ENCODE assay signal across 8 mouse cellular contexts in genomic region chr2:156474891-156475284, GRCm38 (mm10). TPM values are rescaled to one million over a fixed set of nuclear protein-coding genes. Genes with fewer than 3 reads are reported as not detected.
DNase-seq lines count a peak whose midpoint lies in the region; ATAC-seq and TF ChIP-seq lines count a peak whose summit lies in the region.

No protein-coding gene starts in this region.

- intact Hi-C loops in left cerebral cortex, postnatal 36 days (cut with DNase I), result loop anchor here (5.0 kb wide), 2 partner anchors 53 to 73 kb away; partner anchors contain the start of gene Epb41l1

- H3K4me3 ChIP-seq in E14TG2a.4 (replicated peaks; ENCODE audit: low read length), result peak overlapping the region; percentile 82
- H3K4me3 ChIP-seq in heart, embryonic 15.5 days, result peak overlapping the region; percentile 64
- H3K4me3 ChIP-seq in limb, embryonic 11.5 days (ENCODE audit: low read depth, low read length), result peak overlapping the region; percentile 62
- peak overlapping the region; percentile 65 for H3K4me3 ChIP-seq in midbrain, embryonic 13.5 days (replicated peaks)

- TF ChIP-seq CTCF in E14TG2a.4 (conservative IDR thresholded peaks at IDR 0.05; ENCODE audit: low read length), result no peak

- peaks cover 30% of the 10 kb centered on the region for H3K27me3 ChIP-seq in E14TG2a.4 (ENCODE audit: insufficient read depth, low read length)
- peaks cover 6% of the 10 kb centered on the region; the same call in 1 of the 2 replicates for H3K27me3 ChIP-seq in heart, embryonic 15.5 days
- H3K27me3 ChIP-seq in limb, embryonic 11.5 days (ENCODE audit: control insufficient read depth, insufficient read depth, low read length), result no peaks in the 10 kb centered on the region
- H3K27me3 ChIP-seq in midbrain, embryonic 13.5 days, result 0 out of 2 replicates have a peak, but pooled peaks cover 2% of the 10 kb centered on the region

- ATAC-seq in heart, embryonic 15.5 days (replicated peaks; ENCODE audit: insufficient number of reproducible peaks, insufficient read depth, low FRiP score, low read depth), result peak; percentile 10
- ATAC-seq in limb, embryonic 11.5 days (ENCODE audit: insufficient number of reproducible peaks, low FRiP score, low TSS enrichment, low read depth), result 0 out of 2 replicates have a peak, but pooled peaks have one; percentile 2
- peak; percentile 49 for ATAC-seq in midbrain, embryonic 13.5 days

- no peaks in the 10 kb centered on the region for H3K9me3 ChIP-seq in E14TG2a.4 (ENCODE audit: low read length)
- no peaks in the 10 kb centered on the region for H3K9me3 ChIP-seq in heart, embryonic 15.5 days (replicated peaks)
- H3K9me3 ChIP-seq in limb, embryonic 11.5 days (ENCODE audit: control insufficient read depth, low read length), result no peaks in the 10 kb centered on the region
- no peaks in the 10 kb centered on the region for H3K9me3 ChIP-seq in midbrain, embryonic 13.5 days

- H3K27ac ChIP-seq in heart, embryonic 15.5 days, result peak overlapping the region; percentile 83
- no peak overlapping the region for H3K27ac ChIP-seq in limb, embryonic 11.5 days (replicated peaks; ENCODE audit: low read depth, low read length)
- 0 out of 2 replicates have a peak overlapping the region, but pooled peaks have one; percentile 65 for H3K27ac ChIP-seq in midbrain, embryonic 13.5 days

- H3K4me1 ChIP-seq in E14TG2a.4 (replicated peaks; ENCODE audit: low read depth, low read length), result peaks cover 58% of the 10 kb centered on the region
- H3K4me1 ChIP-seq in heart, embryonic 15.5 days (replicated peaks), result peaks cover 46% of the 10 kb centered on the region
- H3K4me1 ChIP-seq in limb, embryonic 11.5 days (ENCODE audit: control insufficient read depth, insufficient read depth, low read length), result peaks cover 12% of the 10 kb centered on the region; the same call in 1 of the 2 replicates
- H3K4me1 ChIP-seq in midbrain, embryonic 13.5 days (replicated peaks), result peaks cover 42% of the 10 kb centered on the region

- H3K36me3 ChIP-seq in E14TG2a.4 (ENCODE audit: insufficient read depth, low read length), result peaks cover 4% of the 10 kb centered on the region; the same call in 1 of the 2 replicates
- H3K36me3 ChIP-seq in heart, embryonic 15.5 days, result no peaks in the 10 kb centered on the region
- H3K36me3 ChIP-seq in limb, embryonic 11.5 days (ENCODE audit: control insufficient read depth, insufficient read depth, low read length), result no peaks in the 10 kb centered on the region
- H3K36me3 ChIP-seq in midbrain, embryonic 13.5 days, result peaks cover under 1% of the 10 kb centered on the region; the same call in 1 of the 2 replicates

- peak overlapping the region; percentile 75 for H3K9ac ChIP-seq in heart, embryonic 15.5 days
- peak overlapping the region; percentile 92 for H3K9ac ChIP-seq in limb, embryonic 11.5 days (ENCODE audit: low read length)
- H3K9ac ChIP-seq in midbrain, embryonic 13.5 days (replicated peaks), result peak overlapping the region; percentile 94

- peak; percentile 58 for DNase-seq in adrenal gland, postnatal 10 days
- no peak for DNase-seq in adrenal gland, postnatal 4 days (ENCODE audit: low spot score in 2 of 2)
- no peak for DNase-seq in limb, embryonic 11.5 days (ENCODE audit: low spot score)
- DNase-seq in T-cell, adult 2 months (ENCODE audit: low spot score), result no peak
- no peak for DNase-seq in left cerebral cortex, postnatal 36 days (ENCODE audit: low spot score in 2 of 2)

- H3K4me2 ChIP-seq in heart, embryonic 15.5 days, result peak overlapping the region; percentile 89
- H3K4me2 ChIP-seq in limb, embryonic 11.5 days (ENCODE audit: low read depth, severe bottlenecking), result peak overlapping the region; percentile 95
- H3K4me2 ChIP-seq in midbrain, embryonic 13.5 days (replicated peaks), result peak overlapping the region; percentile 96

- 10% methylated on average over 12 of the region's 12 CpGs for WGBS in heart, embryonic 15.5 days
- 34% methylated on average over 12 of the region's 12 CpGs for WGBS in limb, embryonic 11.5 days
- WGBS in midbrain, embryonic 13.5 days, result 28% methylated on average over 12 of the region's 12 CpGs

RNA-seq across cellular contexts. Expression of gene Epb41l1, which starts 54.2 kb away (rescaled TPM):
- total RNA-seq in adrenal gland, postnatal 10 days (2021), result 10 to 100 TPM; 41.5 to 56.4 TPM
- 10 to 100 TPM; 54.3 to 56.1 TPM for total RNA-seq in adrenal gland, postnatal 4 days (2021)
- polyA plus RNA-seq in heart, embryonic 15.5 days (2015; fragmentation: Nextera tagmentation; extraction: Ambion mirVana), result 1.00 and 1.5 TPM in 2 replicates
- 2.1 and 2.2 TPM in 2 replicates for polyA plus RNA-seq in limb, embryonic 11.5 days (2014; fragmentation: Nextera tagmentation; extraction: Ambion mirVana)
- polyA plus RNA-seq in midbrain, embryonic 13.5 days (2015; fragmentation: Nextera tagmentation; extraction: Ambion mirVana), result 10.4 and 11.9 TPM in 2 replicates
- total RNA-seq in left cerebral cortex, postnatal 36 days (2021), result 100 to 1,000 TPM; 346 to 360 TPM

Comparison
In these comparisons a context has a peak if more than half of its experiments do, and no peak if none do; other contexts are left out.
1. RNA of gene Epb41l1, which starts 54.2 kb away (total RNA-seq): 346 to 360 TPM in left cerebral cortex, postnatal 36 days; 41.5 to 56.4 TPM in adrenal gland, postnatal 10 days and 54.3 to 56.1 TPM in adrenal gland, postnatal 4 days; every median in the first group is over 4 times any median in the second.
2. Peak in every context shown above with its lines, with median percentiles within 50 percentile points of each other: H3K4me3 ChIP-seq, ATAC-seq, H3K4me2 ChIP-seq and H3K9ac ChIP-seq.